Mouse (Mus musculus): ENCODE measurements around the gene Kcnk3. TPM values are rescaled to one million over a fixed set of nuclear protein-coding genes. Genes with fewer than 3 reads are reported as not detected.
A peak's percentile ranks its signal among the peaks of the same experiment; 100 is the strongest.

Kcnk3 gene
- polyA plus RNA-seq, 1 experiment from 2014 or later: 1.6 TPM

DNA sequence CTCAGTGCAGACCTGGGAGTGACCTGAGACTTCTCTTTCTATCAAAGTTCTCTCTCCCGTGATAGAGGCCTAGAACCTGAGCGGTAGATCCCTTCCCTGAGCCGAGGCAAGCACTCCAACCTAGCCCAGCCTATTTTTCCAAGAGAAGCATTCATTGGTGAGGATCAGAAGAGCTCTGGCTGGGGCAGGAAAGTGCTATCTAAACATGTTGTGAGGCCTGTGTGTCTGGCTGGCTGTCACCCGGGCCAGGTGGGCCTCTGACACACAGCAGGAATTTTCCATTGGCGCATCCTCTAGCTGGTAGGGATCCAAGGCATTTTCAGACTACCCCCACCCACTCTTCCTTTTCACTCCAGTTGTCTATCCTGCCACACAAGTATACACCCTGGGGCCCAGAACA lies 16.1 kb upstream of the Kcnk3 start:
- Histone ChIP-seq H3K4me1 (no peaks in the 10 kb centered on the region), H3K9ac (no peak overlapping the region), H3K9me3 (replicated peaks) (no peaks in the 10 kb centered on the region), H3K27me3 (no peaks in the 10 kb centered on the region), H3K4me2 (replicated peaks) (no peak overlapping the region), H3K36me3 (no peaks in the 10 kb centered on the region), H3K4me3 (no peak overlapping the region), H3K27ac (no peak overlapping the region)
- no peak for ATAC-seq (ENCODE audit: low FRiP score)
- 74% methylated on average over 5 of the region's 5 CpGs for WGBS

DNA sequence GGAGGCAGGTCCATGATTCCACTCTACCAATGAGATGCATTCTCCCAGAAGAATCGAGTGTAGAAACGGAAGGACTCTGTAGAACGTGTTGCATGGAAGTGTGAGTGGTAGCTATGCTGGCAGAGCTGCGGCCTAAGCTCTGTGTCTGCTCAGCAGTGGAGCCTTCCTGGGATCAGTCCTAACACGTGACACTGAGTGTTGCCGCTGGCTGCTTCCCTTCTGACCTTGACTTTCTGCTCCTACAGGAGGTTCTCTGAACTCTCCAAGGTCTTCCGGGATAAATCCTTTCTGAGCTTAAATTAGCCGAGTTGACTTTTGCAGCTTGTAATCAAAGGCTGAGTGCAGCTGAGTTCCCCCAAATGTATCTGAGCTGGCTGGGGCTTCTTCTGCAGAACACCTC lies 13.6 kb upstream of the Kcnk3 start:
- Histone ChIP-seq H3K4me2 (replicated peaks) (no peak overlapping the region), H3K36me3 (no peaks in the 10 kb centered on the region), H3K9ac (no peak overlapping the region), H3K4me1 (no peaks in the 10 kb centered on the region), H3K27me3 (no peaks in the 10 kb centered on the region), H3K4me3 (no peak overlapping the region), H3K27ac (no peak overlapping the region), H3K9me3 (replicated peaks) (no peaks in the 10 kb centered on the region)
- ATAC-seq (ENCODE audit: low FRiP score): no peak
- WGBS: 91% methylated on average over 8 of the region's 8 CpGs

DNA sequence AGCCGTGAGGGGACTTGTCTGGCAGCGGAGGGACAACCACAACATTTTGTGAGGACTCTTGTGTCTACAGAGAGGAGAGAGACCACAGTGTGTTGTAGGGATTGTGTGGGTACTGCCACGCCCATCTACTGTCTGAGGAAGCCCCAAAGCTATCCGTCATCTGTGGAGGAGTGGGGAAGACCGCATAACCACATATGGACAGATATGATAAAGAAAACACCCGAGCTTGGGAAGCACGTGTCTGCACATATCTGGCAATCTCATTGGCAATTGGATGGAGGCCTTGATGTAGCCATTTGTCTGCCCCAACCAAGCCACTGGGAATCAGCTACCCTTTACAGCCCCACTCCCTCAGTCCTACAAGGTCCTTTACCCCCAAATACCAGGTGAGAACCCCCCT lies 11.7 kb upstream of the Kcnk3 start:
- 87% methylated on average over 7 of the region's 7 CpGs for WGBS
- no peak overlapping the region for H3K9ac ChIP-seq
- H3K27me3 ChIP-seq: no peaks in the 10 kb centered on the region
- H3K4me2 ChIP-seq (replicated peaks): no peak overlapping the region
- no peaks in the 10 kb centered on the region for H3K4me1 ChIP-seq
- no peak overlapping the region for H3K27ac ChIP-seq
- H3K9me3 ChIP-seq (replicated peaks): no peaks in the 10 kb centered on the region
- no peak overlapping the region for H3K4me3 ChIP-seq
- no peak for ATAC-seq (ENCODE audit: low FRiP score)
- no peaks in the 10 kb centered on the region for H3K36me3 ChIP-seq

DNA sequence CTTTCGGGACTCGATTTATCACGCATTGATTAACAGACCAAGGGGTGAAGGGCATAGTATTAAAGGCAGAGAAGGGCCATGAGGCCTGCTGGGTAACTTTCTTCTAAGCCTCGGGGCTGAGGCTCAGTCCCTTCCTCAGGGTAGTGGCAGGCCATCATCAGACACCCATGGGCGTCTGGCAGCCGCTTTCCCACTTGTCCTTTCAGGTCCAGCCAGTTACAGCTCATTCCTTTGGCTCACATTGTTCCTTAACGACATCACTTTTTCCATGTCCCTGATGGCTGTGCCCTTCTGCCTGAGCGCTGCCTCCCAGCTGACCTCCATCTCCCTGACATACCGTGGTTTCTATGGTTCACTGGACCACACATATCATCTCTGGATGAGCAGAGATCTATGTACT lies 10.7 kb upstream of the Kcnk3 start:
- ATAC-seq (ENCODE audit: low FRiP score): no peak
- H3K9ac ChIP-seq: no peak overlapping the region
- 72% methylated on average over 9 of the region's 9 CpGs for WGBS
- no peaks in the 10 kb centered on the region for H3K27me3 ChIP-seq
- no peaks in the 10 kb centered on the region for H3K36me3 ChIP-seq
- H3K27ac ChIP-seq: no peak overlapping the region
- H3K4me3 ChIP-seq: no peak overlapping the region
- H3K9me3 ChIP-seq (replicated peaks): no peaks in the 10 kb centered on the region
- no peaks in the 10 kb centered on the region for H3K4me1 ChIP-seq
- H3K4me2 ChIP-seq (replicated peaks): no peak overlapping the region

DNA sequence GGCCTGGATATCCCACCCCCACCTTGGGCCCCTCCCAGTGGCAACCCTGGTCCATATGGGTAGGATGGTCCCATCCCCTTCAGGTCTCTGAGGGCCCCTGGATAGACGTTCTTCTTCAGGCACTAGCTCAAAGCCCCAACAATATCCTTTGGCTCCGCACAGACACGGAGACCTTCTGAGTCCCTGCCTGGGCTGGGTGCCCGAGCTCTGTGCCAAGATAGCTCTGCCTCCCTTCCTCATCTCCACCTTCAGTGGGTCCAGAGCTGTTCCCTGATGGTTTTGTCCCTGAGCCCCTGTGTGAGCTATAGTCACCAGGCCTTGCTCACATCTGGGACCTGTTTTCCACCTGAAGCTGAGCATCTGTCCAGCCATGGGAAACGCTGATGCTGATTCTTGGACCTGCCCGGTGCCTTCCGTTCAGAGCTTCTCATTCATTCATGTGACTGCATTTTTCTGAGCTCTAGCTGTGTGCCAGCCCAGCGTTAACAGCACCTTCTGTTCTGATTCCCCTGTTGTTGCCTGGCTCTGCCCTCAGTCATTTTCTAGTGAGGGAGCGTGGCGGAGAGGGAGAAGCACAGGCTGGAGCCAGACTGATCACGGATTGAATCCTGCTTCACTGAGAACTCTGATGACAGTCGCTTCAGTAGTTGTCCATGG lies 10.2 kb upstream of the Kcnk3 start:
- WGBS: 87% methylated on average over 12 of the region's 12 CpGs
- no peaks in the 10 kb centered on the region for H3K27me3 ChIP-seq
- no peaks in the 10 kb centered on the region for H3K9me3 ChIP-seq (replicated peaks)
- H3K27ac ChIP-seq: no peak overlapping the region
- no peak overlapping the region for H3K4me3 ChIP-seq
- no peak overlapping the region for H3K4me2 ChIP-seq (replicated peaks)
- H3K9ac ChIP-seq: no peak overlapping the region
- H3K4me1 ChIP-seq: no peaks in the 10 kb centered on the region
- no peak for ATAC-seq (ENCODE audit: low FRiP score)
- no peaks in the 10 kb centered on the region for H3K36me3 ChIP-seq

DNA sequence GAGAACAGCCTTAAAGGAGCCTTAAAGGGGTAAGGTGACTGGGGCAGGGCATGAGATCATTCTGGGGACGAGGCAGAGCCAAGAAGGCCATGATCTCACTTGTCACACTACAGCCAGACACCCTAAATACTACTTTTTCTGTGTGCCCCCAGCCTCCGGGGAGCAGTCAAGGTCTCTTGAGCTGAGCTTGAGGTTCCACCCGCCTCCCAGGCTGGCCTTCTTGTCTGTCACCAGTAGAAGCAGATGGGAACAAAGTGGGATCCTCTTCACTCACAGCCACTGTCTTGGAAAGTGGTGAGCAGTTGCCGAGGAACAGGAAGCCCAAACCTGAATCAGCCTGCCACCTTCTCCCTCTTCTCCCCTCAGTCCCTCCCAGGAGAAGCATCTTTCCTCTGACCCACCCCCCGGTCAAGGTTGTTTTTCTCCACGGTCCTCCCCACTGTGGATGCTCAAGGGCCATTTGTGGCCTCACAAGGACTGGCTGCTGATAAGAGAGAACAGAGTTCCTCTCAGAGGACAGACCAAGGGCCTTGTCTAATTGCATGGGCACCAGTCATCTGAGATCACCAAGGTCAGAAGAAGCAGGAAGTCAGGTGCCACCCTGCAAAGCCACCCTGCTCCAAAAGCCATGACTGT lies 9.4 kb upstream of the Kcnk3 start:
- Histone ChIP-seq H3K27me3 (no peaks in the 10 kb centered on the region), H3K9me3 (replicated peaks) (no peaks in the 10 kb centered on the region), H3K27ac (no peak overlapping the region), H3K4me1 (no peaks in the 10 kb centered on the region), H3K4me2 (replicated peaks) (no peak overlapping the region), H3K36me3 (no peaks in the 10 kb centered on the region), H3K9ac (no peak overlapping the region), H3K4me3 (no peak overlapping the region)
- WGBS: 83% methylated on average over 6 of the region's 6 CpGs
- ATAC-seq (ENCODE audit: low FRiP score): no peak

DNA sequence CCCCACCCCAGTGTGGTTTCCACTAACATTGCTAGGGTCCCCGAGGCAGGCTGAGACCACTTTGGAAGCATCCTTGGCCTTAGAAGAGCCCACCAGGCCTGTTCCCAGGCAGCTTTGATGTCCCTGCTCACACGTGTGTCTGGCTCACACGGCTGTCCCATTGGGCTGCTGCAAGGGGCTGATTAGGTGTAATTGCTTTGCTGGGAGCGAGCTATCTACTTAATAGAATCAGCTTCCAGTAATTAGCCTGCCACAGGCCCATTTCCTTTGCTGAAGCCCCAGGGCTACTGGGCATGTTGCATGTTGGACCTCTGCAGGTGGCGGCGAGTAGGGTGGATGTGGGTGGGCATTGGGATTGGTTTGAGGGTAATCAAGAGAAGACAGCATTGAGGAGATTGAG lies 7.2 kb upstream of the Kcnk3 start:
- 75% methylated on average over 6 of the region's 6 CpGs for WGBS
- H3K4me1 ChIP-seq: no peaks in the 10 kb centered on the region
- no peak overlapping the region for H3K4me3 ChIP-seq
- ATAC-seq (ENCODE audit: low FRiP score): no peak
- no peak overlapping the region for H3K4me2 ChIP-seq (replicated peaks)
- H3K36me3 ChIP-seq: no peaks in the 10 kb centered on the region
- H3K9me3 ChIP-seq (replicated peaks): no peaks in the 10 kb centered on the region
- H3K9ac ChIP-seq: no peak overlapping the region
- H3K27me3 ChIP-seq: peaks cover 6% of the 10 kb centered on the region; the same call in 1 of the 2 replicates
- no peak overlapping the region for H3K27ac ChIP-seq

DNA sequence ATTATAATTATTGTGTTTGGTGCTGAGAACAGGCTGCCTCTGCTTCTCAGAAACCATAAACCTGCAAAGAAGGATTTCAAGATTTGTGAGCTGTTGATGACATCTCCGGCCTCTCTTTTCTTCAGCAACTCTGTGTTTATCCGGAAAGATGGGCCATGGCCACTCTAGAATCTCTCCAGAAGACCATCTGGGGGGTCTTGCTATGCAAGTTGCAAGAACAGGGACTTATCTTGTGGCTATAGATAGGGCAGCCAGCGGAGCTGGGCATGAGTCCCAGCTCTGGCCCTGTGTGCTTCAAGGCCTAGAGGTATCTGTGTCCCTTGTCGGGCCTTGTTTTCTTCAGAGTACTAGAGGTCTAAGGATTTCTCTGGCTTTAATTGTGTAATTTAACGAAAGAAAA lies 6.0 kb upstream of the Kcnk3 start:
- ATAC-seq (ENCODE audit: low FRiP score): no peak
- H3K4me1 ChIP-seq: no peaks in the 10 kb centered on the region
- no peak overlapping the region for H3K27ac ChIP-seq
- no peak overlapping the region for H3K4me2 ChIP-seq (replicated peaks)
- H3K9me3 ChIP-seq (replicated peaks): no peaks in the 10 kb centered on the region
- no peaks in the 10 kb centered on the region for H3K36me3 ChIP-seq
- no peak overlapping the region for H3K9ac ChIP-seq
- H3K27me3 ChIP-seq: peaks cover 13% of the 10 kb centered on the region
- 89% methylated on average over 5 of the region's 5 CpGs for WGBS
- no peak overlapping the region for H3K4me3 ChIP-seq

DNA sequence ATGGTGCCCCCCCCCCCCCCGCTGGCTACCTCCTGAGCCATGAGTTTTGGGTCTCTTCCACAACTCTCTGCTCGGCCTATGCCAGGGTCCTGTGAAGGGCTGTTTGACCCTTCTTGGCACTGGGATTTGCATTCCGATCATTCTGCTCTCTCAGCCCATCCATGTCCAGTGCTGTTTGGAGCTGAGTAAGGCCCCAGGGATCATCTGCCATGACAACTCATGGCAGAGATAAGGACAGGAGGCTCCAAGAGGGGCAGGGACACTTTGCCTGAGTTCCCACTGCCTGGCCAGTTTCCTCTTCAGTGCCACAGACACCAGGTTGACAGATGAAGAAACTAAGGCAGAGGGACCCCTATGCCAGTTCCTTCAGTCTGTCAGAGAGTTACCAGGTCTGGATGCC lies 1.4 kb upstream of the Kcnk3 start:
- 80% methylated on average over 3 of the region's 3 CpGs for WGBS
- H3K4me2 ChIP-seq (replicated peaks): no peak overlapping the region
- H3K4me1 ChIP-seq: peaks cover 10% of the 10 kb centered on the region
- H3K4me3 ChIP-seq: no peak overlapping the region
- H3K27ac ChIP-seq: no peak overlapping the region
- H3K27me3 ChIP-seq: peaks cover 53% of the 10 kb centered on the region
- no peaks in the 10 kb centered on the region for H3K9me3 ChIP-seq (replicated peaks)
- H3K9ac ChIP-seq: no peak overlapping the region
- ATAC-seq (ENCODE audit: low FRiP score): no peak
- no peaks in the 10 kb centered on the region for H3K36me3 ChIP-seq

DNA sequence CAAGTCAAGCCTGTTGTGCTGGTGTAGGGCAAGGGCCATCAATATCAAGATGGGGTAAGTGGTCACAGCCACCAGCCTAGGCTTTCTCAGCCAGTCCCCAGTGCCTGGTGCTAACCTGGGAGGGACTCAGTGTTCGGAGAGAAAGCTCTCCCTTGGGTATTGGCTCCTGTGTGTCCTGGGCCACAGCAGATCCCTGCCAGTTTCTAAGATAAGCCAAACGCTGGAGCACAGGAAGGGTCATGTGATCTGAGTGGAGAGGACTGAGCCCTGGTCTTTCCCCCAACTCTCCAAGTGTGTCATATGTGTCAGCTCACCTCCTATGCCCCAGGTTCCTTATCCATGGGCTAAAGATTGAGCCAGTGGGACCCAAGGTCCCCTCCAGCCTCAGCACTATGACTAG lies 869 bp upstream of the Kcnk3 start:
- peaks cover 10% of the 10 kb centered on the region for H3K4me1 ChIP-seq
- peak overlapping the region; percentile 96 for H3K4me2 ChIP-seq (replicated peaks)
- no peak overlapping the region for H3K27ac ChIP-seq
- no peak for ATAC-seq (ENCODE audit: low FRiP score)
- H3K27me3 ChIP-seq: peaks cover 53% of the 10 kb centered on the region
- no peak overlapping the region; the same call in 1 of the 2 replicates for H3K9ac ChIP-seq
- no peaks in the 10 kb centered on the region for H3K9me3 ChIP-seq (replicated peaks)
- WGBS: 24% methylated on average over 2 of the region's 2 CpGs
- no peaks in the 10 kb centered on the region for H3K36me3 ChIP-seq
- peak overlapping the region; percentile 51; the same call in 1 of the 2 replicates for H3K4me3 ChIP-seq

DNA sequence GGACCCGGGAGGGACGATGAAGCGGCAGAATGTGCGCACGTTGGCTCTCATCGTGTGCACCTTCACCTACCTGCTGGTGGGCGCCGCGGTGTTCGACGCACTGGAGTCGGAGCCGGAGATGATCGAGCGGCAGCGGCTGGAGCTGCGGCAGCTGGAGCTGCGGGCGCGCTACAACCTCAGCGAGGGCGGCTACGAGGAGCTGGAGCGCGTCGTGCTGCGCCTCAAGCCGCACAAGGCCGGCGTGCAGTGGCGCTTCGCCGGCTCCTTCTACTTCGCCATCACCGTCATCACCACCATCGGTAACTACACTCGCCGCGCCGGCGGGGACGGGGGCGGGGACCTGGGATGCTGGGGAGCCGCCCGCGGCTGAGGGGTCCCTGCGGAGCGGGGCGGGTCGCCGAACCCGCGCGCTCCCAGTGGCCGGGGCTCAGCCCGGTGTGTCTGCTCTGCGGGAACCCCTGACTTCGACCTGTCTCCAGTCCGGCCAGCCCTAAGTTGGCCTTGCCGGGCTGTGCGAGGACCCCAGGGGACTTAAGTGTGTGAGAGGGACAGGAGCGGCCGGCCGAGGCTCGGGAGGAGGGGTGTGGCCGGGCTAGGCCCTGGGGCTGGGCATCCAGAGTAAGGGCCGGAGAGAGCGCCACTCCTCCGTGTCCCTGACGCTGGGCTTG lies 465 bp downstream of the Kcnk3 start:
- Histone ChIP-seq H3K36me3 (no peaks in the 10 kb centered on the region), H3K9me3 (replicated peaks) (no peaks in the 10 kb centered on the region), H3K4me2 (replicated peaks) (peak overlapping the region; percentile 96), H3K9ac (peak overlapping the region; percentile 68), H3K4me3 (peak overlapping the region; percentile 51), H3K27ac (peak overlapping the region; percentile 49), H3K4me1 (peaks cover 10% of the 10 kb centered on the region), H3K27me3 (peaks cover 53% of the 10 kb centered on the region)
- WGBS: under 1% methylated on average over 60 of the region's 70 CpGs
- peak; percentile 65 for ATAC-seq (ENCODE audit: low FRiP score)

DNA sequence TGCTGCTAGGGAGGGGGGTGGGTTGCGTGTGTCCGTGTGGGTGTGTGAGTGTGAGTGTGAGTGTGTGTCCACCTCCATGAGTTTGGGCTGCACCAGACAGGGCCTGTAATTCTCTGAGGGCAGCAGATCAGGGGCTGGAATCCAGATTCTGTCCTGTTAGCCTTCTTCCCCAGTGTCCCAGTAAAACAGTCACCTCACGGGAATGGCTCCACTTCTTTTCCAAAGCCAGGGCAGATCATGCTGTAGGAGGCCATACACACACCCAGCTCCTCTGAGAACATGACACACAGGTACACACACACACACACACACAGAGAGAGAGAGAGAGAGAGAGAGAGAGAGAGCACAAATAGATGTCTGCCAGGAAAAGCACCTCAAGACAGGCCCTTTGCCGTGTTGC lies 1.1 kb downstream of the Kcnk3 start:
- Histone ChIP-seq H3K4me2 (replicated peaks) (peak overlapping the region; percentile 96), H3K27ac (no peak overlapping the region), H3K4me3 (peak overlapping the region; percentile 51), H3K9me3 (replicated peaks) (no peaks in the 10 kb centered on the region), H3K27me3 (peaks cover 53% of the 10 kb centered on the region), H3K36me3 (no peaks in the 10 kb centered on the region), H3K9ac (peak overlapping the region; percentile 68; the same call in 1 of the 2 replicates), H3K4me1 (peaks cover 12% of the 10 kb centered on the region)
- no peak for ATAC-seq (ENCODE audit: low FRiP score)
- WGBS: 45% methylated on average over 4 of the region's 4 CpGs

DNA sequence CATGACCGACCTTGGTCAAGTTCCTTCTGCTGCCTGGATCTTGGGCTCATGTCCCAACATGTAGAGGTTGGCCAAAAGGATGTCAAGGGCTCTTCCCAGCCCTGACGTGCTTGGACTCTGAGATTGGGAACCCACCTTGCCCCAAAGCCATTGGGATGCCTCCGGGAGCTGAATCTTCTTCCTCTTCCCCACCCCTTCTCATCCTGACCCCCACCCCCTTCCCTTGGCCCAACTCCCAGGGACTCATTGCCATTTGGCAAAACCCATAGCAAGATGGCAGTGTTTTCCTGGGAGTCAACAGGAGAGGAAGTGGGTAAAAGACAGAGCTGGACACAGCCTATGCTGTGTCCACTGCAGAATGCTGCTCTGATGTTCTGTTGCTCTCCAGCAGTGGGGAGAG lies 1.6 kb downstream of the Kcnk3 start:
- ATAC-seq (ENCODE audit: low FRiP score): no peak
- H3K9me3 ChIP-seq (replicated peaks): no peaks in the 10 kb centered on the region
- H3K27me3 ChIP-seq: peaks cover 53% of the 10 kb centered on the region
- H3K4me3 ChIP-seq: no peak overlapping the region
- no peak overlapping the region for H3K9ac ChIP-seq
- H3K4me1 ChIP-seq: peaks cover 16% of the 10 kb centered on the region
- H3K4me2 ChIP-seq (replicated peaks): no peak overlapping the region
- no peak overlapping the region for H3K27ac ChIP-seq
- WGBS: 83% methylated on average over 3 of the region's 3 CpGs
- H3K36me3 ChIP-seq: no peaks in the 10 kb centered on the region

All from hindbrain, embryonic 12.5 days (tissue).